Mouse (Mus musculus) gastrocnemius, adult 18-20 months (tissue): ENCODE data around the gene Rapgef5. TPM values are rescaled to one million over a fixed set of nuclear protein-coding genes. Genes with fewer than 3 reads are reported as not detected.

Source experiments
- DNase-seq: peaks from one replicate; pipeline ENCODE4 v3.0.0; 2021; ENCODE audit warnings: low spot score
- total RNA-seq, 2 experiments: library from RNA; stranded (reverse); gene quantifications; 2 replicates each; pipeline ENCODE4 v1.2.3; 2021

The Rapgef5 gene
- total RNA-seq, 2 experiments from 2014 or later: 3.7 to 4.6 TPM

DNA sequence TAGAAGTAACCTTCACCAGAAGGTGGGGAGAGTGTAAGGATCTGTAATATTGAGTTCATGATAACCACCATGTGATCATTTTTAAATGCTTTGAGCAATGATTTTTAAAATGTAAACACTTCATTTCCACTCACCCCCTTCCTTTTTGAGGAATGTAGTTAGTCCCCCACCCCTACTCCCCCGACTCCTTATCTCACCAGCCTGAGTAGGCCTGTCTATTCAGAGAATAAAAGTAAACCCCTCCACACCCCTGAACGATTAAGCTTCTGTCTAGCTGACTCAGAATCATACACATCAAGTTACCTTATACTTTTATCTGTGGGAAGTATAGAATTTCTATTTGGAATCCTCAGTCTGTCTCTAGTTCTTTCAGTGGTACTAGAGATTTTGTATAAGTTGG lies 81.9 kb downstream of the Rapgef5 start:
- no peak for DNase-seq

- DNase-seq: no peak
Observed at GRCm38 (mm10) chr12:117605966-117606365, 89.7 kb downstream of the Rapgef5 start.

DNA sequence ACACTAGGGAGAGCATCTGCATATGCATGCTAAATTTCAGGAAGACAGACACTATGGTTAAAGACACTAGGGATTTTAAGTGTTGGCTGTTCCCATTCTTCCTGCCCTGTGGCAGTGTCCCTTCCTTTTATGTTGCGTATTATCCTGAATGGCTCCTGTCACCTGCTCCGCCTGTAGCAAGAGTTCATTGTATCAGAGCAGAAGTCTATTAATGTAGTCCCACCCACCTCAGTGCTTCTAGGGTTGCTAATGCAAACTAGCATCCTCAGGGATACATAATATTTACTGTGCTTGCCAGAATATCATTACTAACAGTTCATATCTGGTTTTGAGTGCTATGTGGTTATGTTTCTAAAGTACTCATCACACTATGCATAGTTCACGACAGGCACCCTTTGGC lies 96.4 kb downstream of the Rapgef5 start:
- DNase-seq: no peak

- no peak for DNase-seq
Observed at GRCm38 (mm10) chr12:117619523-117620023, 103.3 kb downstream of the Rapgef5 start.

DNA sequence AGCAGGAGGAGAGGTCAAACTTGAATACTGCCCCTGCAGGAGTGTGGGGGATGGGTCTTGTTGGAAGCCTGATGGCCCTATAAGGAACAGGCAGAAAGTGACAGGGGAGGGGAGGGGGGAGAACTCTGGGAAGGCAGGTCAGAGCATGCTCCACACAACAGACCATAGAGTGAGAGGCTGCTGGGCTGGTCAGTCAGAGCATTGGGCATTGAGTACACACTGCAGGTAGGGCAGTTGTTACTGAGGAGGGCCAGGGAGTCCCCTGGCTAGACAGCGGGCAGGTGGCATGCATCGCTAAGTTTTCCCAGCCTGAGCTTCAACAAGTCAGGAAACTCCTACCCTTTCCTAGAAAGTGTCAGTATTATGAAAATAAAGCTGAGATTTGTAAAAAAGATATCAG lies 106.7 kb downstream of the Rapgef5 start:
- DNase-seq: no peak

- DNase-seq: no peak
Observed at GRCm38 (mm10) chr12:117627311-117627710, 111.0 kb downstream of the Rapgef5 start.

GRCm38 (mm10) chr12:117628321-117629093 lies 112.2 kb downstream of the Rapgef5 start:
- DNase-seq: no peak

GRCm38 (mm10) chr12:117632133-117632532 lies 115.9 kb downstream of the Rapgef5 start:
- DNase-seq: no peak

DNA sequence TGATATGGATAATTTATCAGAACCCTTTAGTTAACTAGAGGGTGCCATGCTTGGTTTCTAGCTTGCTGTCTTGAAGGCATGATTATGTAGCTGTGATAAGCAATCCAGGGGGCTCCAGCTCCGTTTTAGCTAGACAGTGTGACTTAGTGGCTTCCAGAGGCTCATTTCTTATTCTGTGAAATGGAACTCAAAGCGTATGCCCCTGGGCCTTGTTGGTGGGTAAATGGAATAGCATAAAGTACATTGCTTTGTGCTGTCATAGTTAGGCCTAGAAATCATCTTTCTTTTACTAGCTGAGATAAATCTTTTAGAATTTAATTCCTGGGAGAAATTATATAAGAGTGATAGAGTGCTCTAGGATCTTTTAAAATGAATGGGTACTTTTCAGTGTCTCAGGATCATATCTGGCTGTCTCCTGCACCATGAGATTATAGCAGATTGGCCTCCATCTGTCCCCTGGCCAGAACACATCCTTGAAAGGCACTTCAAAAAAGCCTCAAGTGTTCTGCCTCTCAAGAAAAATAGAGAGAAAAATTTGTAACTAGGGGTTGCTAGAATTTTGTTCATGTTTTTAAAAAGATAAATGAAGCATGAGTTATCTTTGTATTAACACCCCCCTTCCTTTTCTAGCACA lies 120.0 kb downstream of the Rapgef5 start:
- no peak for DNase-seq

DNA sequence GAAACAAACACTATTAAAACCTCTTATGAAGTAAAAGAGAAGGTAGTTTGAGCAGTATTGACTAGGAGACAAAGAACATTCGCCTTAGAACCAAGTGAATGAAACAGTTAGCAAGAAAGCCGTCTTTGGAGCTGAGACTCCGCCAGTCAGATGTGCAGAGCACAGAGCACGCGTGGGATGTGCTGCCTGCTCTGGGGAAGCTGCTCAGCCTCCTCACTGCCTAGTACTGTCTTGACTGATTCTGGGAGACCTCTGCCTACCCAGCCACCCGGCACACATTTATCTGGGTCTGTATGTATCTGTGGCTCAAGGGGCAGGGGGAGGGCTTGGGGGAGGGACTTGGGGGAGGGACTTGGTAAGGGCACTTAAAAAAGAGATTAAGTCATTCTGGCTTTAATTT lies 120.7 kb downstream of the Rapgef5 start:
- DNase-seq: no peak

GRCm38 (mm10) chr12:117638833-117639232 lies 122.6 kb downstream of the Rapgef5 start:
- DNase-seq: no peak

DNA sequence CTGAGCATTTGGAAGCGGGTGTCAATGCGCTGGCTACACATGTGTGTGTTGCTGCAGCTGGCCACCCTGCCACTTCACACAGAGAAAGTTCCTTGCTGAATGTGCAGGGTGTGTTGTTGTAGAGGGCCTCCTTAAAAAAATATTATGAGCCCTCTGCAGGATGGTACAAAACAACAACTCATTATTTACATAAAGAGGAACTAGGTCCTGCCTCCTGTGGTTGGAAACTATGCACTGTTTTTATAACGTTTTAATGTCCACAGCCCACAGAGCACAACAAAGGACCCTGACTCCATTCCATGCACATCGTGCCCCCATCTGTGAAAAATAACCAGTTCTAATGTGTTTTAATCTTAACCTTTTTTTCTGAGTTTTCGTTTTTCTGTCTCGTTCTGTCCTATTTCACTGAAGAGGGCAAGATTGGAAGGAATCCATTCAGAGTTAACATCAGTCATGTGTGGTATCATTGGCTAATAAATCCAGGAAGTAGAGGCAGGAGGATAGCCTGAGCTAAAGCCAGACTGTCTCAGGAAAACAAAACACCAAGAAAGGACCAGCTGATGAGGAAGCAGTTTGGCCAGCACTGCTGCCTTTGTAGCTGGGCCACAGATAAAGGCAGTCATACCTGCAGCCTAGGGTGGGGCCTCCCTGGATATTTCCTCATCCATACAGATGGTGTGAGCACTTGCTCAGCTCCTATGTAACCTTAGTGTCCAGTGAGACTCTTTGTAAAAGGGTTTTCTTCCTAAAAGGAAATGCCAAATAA lies 123.3 kb downstream of the Rapgef5 start:
- DNase-seq: no peak

GRCm38 (mm10) chr12:117642512-117642911 lies 126.2 kb downstream of the Rapgef5 start:
- no peak for DNase-seq

DNA sequence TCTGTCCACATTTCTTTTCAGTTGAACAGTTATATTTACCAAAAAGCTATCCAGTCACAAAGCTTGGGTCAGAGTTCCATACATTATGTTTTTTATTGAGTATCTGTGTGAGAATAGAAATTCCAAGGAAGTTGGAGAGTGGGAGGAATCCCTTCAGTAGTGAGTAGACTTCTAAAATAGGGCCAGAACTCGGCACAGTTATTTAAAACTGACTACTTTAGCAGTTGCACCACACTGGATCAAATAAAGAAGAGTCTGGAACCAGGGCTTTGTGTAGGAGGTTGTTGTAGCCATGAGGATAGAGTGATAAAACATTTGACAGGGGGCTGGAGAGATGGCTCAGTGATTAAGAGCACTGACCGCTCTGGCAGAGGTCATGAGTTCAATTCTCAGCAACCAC lies 129.5 kb downstream of the Rapgef5 start:
- DNase-seq: no peak

DNA sequence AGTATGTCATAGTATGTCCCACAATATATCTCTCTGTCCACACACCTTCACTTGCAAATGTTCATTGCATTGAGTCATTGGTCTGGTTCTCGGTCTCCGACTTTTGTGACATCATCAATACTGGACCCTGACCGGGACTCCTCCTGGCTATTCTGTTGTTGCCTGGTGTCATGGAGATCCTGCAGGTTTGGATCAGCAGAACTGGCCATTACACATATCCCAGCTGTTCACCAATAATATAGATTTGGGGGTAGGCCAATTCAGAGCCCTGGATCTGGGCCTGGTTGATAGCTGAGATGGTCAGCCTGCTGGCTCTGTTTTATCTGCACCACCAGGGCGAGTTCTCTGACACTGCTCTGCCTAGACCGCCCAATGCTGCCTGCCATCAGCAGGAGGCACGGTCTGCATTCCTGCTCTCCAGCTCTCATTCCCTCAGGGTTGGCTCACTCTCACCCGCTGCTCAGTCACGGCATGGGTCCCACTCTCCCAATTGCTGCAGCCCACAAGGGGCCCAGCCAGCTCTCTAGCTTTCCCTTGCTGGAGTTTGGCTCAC lies 137.7 kb downstream of the Rapgef5 start:
- DNase-seq: no peak

DNA sequence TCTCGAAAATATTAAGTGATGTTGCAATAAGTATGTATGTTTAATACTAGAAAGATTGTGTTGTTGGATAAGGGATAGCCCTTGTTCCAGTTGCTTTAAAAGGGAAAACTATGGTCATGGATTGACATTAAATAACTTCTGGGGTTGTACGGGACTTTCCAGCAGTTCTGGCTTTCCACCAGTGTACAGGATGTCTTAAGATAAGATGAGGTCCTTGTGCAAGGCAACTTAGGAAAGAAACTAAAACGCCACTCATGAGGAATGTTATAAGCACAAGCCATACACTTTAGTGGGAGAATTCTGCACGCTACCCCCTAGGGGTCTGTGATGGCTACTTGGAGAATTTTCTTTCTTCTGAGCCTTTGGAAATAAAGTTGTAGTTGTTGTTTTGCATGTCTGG lies 140.7 kb downstream of the Rapgef5 start:
- no peak for DNase-seq

GRCm38 (mm10) chr12:117657766-117658165 lies 141.5 kb downstream of the Rapgef5 start:
- DNase-seq: no peak

GRCm38 (mm10) chr12:117658821-117659220 lies 142.5 kb downstream of the Rapgef5 start:
- no peak for DNase-seq

DNA sequence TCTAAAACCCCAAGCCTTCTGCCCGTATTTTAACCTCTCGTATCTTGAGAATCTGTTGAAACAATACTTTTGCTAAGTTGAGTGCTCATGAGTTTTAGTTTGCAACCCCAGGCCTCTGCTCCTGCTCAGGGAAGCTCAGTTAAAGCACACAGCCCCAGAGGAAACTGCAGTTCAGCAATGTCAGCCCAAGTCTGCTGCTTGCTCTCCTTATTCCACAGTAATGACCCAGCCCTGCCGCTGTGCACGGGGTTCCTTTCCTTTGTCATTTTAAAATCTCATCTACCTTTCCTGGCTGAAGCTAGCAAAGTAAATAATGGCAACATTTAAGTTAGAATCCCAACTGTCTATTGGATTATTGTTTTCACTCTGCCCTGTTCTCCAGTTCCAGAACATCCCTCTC lies 144.1 kb downstream of the Rapgef5 start:
- no peak for DNase-seq

- no peak for DNase-seq
Observed at GRCm38 (mm10) chr12:117661871-117662270, 145.6 kb downstream of the Rapgef5 start.

DNA sequence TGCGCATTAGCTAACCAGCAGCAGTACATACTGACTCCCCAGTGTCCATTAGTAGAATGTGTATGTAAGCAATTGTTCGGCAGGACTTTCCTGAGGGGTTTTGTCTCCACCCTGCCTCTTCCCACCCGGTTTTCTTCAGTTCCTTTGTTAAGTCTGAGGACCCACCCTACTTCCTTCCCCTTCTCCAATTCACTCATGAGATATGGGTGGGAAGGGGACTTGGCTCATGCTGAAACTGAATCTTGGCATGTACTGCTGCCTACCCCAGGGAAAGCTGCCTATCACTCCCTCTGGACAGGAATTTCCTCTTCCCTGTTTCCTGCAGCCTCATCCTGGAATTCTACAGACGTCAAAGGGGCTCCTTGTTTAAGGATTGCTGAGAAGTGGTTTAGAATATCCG lies 147.4 kb downstream of the Rapgef5 start:
- DNase-seq: peak; percentile 4

DNA sequence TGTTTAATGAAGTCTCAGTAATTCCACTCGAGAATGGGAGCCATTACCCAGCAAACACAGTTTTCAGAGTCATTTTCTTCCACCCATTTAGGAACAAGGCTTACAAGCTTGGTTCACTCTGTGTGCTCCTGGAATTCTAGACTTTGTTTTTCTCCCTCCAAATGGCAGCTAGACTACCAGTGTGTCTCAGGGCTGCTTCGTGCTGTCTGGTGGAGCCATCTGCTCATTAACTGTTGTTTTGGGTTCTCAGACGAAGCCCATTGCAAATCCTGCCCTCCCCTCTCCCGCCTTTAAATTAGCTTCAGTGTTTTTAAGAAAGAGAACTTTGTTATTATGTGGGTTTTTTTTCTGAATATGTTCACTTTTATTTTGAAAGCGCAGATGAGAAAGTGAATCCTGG lies 148.4 kb downstream of the Rapgef5 start:
- no peak for DNase-seq
